Mouse (Mus musculus) olfactory bulb, adult 2 months (tissue): ENCODE data around the gene Hyou1. TPM values are rescaled to one million over a fixed set of nuclear protein-coding genes. Genes with fewer than 3 reads are reported as not detected.
A peak's percentile ranks its signal among the peaks of the same experiment; 100 is the strongest.

Source experiments
- H3K27ac ChIP-seq: fragments of 200-500 bp; 2 replicates; pipeline ENCODE4 v1.5.1; 2012; ENCODE audit warnings: low read depth, low read length; ENCODE audit not compliant: insufficient read depth
- H3K4me1 ChIP-seq: fragments of 200-500 bp; 2 replicates; pipeline ENCODE4 v1.6.1; 2012; ENCODE audit warnings: low read length; ENCODE audit not compliant: control insufficient read depth, insufficient read depth
- H3K4me3 ChIP-seq: fragments of 200-500 bp; 2 replicates; pipeline ENCODE4 v1.5.1; 2012; ENCODE audit warnings: mild to moderate bottlenecking, low read depth, low read length, moderate library complexity; ENCODE audit not compliant: insufficient read depth
- CTCF ChIP-seq: fragments of 200-500 bp; IDR thresholded peaks from 2 replicates; pipeline ENCODE4 v1.5.1; 2012; ENCODE audit warnings: low read depth, mild to moderate bottlenecking, low read length, moderate library complexity; ENCODE audit not compliant: insufficient read depth
- POLR2A ChIP-seq: fragments of 200-500 bp; IDR thresholded peaks from 2 replicates; pipeline ENCODE4 v1.6.1; 2012; ENCODE audit warnings: mild to moderate bottlenecking, low read depth, low read length, moderate library complexity; ENCODE audit not compliant: insufficient read depth
- WGBS: fragments of 180-500 bp; shearing (Covaris S2); methylation state at CpG from one replicate; pipeline ENCODE4 v1.1.7; 2018; 5-methylcytosine and 5-hydroxymethylcytosine counted together
- polyA plus RNA-seq: library from polyadenylated mRNA; stranded (reverse); fragments of >200 nt; gene quantifications from 2 replicates; pipeline ENCODE4 v1.2.4, GENCODE M21; 2012; ENCODE audit warnings: low replicate concordance; ENCODE audit not compliant: missing spikeins, insufficient read depth, insufficient read length

Gene Hyou1
- polyA plus RNA-seq, 1 experiment, result not detected

- Histone ChIP-seq H3K4me3 (no peak overlapping the region), H3K27ac (no peak overlapping the region), H3K4me1 (peaks cover 7% of the 10 kb centered on the region)
- TF ChIP-seq CTCF, result no peak
- TF ChIP-seq POLR2A, result no peak
- 57% methylated on average over 9 of the region's 9 CpGs for WGBS
Measured at GRCm38 (mm10) chr9:44337436-44338169, 41.7 kb upstream of the Hyou1 start.

- WGBS, result 67% methylated on average over 5 of the region's 5 CpGs
- H3K27ac ChIP-seq, result no peak overlapping the region
- TF ChIP-seq CTCF (no peak), POLR2A (no peak)
- H3K4me3 ChIP-seq, result no peak overlapping the region
- H3K4me1 ChIP-seq, result peaks cover 10% of the 10 kb centered on the region
Measured at GRCm38 (mm10) chr9:44338574-44338973, 40.7 kb upstream of the Hyou1 start.

DNA sequence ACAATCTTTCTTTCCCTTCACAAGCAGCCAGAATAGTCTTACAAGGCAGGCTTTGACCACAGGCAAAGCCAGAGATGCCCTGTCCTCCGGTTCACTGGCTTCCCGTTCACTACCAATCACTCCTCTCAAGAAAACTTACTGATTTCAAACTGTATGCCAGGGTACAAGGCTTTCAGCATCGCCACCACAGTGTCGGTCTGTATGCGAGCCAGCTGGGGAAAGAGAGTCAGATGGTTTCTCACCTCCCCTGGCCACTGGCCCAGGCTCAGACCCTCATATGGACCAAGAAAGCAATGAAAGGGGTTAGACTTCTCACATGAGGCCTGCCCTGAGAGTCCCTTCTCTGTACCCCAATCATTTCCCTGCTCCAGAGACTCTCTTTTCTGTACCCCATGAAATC is 37.8 kb upstream of the Hyou1 start:
- TF ChIP-seq POLR2A (no peak), CTCF (no peak)
- Histone ChIP-seq H3K27ac (no peak overlapping the region), H3K4me3 (no peak overlapping the region), H3K4me1 (peaks cover 9% of the 10 kb centered on the region)
- WGBS, result 89% methylated on average over 5 of the region's 5 CpGs

GRCm38 (mm10) chr9:44342173-44342572 is 37.1 kb upstream of the Hyou1 start:
- no peak for TF ChIP-seq POLR2A
- TF ChIP-seq CTCF, result no peak
- Histone ChIP-seq H3K4me3 (no peak overlapping the region), H3K4me1 (peaks cover 6% of the 10 kb centered on the region; the same call in 1 of the 2 replicates), H3K27ac (no peak overlapping the region)
- 81% methylated on average over 3 of the region's 3 CpGs for WGBS

DNA sequence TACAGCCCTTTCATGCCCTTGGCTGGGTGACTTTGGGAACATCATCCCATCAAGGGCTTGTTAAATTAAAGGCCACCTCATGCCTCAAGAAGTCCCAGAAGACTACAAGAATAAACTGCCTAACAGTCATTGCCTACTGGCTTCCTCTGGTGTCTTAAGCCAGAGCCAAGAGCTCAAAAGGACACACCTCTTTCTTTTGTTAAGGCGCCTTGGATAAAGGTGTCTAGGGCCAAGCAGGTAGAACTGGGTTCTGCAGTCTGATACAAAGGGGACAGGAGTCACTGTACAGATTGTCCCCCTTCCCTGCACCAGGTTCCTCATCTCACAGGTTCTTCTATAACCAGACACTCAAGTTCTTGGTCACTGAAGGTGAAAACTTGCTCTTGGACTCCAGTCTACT is 36.7 kb upstream of the Hyou1 start:
- no peak overlapping the region for H3K27ac ChIP-seq
- TF ChIP-seq POLR2A (no peak), CTCF (no peak)
- WGBS, result 87% methylated on average over 1 of the region's 1 CpGs
- peaks cover 5% of the 10 kb centered on the region; the same call in 1 of the 2 replicates for H3K4me1 ChIP-seq
- no peak overlapping the region for H3K4me3 ChIP-seq

- H3K4me1 ChIP-seq, result peaks cover 3% of the 10 kb centered on the region; the same call in 1 of the 2 replicates
- peak overlapping the region; percentile 99 for H3K4me3 ChIP-seq
- TF ChIP-seq POLR2A (no peak), CTCF (no peak)
- H3K27ac ChIP-seq, result no peak overlapping the region
- WGBS, result 8% methylated on average over 6 of the region's 6 CpGs
Measured at GRCm38 (mm10) chr9:44343290-44343689, 36.0 kb upstream of the Hyou1 start.

DNA sequence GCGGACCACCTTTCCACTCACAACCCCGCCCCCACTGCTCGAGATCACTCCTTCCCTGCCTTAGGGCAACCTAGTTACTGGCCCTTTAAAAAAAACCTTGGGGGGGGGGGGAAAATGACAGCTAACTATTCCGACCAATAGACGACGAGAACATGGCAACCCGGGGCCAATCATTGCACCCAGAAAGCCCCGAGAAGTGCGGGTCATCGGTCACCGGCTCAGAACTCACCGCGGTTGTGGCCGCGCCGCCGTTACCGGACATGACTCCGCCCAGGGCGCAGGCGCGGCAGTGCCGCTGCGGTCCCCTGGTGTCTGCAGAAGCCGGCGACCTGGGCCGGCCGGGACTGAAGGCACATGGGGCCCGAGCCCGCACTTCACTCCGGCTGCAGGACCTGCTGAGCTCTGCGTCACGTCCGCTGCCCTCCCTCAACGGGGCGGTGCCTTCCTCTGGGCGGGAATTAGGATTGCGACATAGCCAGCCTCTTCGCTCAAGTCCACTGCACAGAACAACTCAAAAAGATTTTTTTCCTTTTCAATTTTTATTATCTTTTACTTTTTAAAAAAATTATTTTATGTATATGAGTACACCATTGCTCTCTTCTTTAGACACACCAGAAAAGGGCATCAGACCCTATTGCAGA is 35.4 kb upstream of the Hyou1 start, which contains the start of gene Hmbs:
Hmbs (minus strand) TSS at position 448 of the 641 bp plus-strand sequence.
- WGBS, result under 1% methylated on average over 39 of the region's 39 CpGs
- peak within 1 kb of the TSS; percentile 99 for H3K27ac ChIP-seq
- peak within 1 kb of the TSS; percentile 99 for H3K4me3 ChIP-seq
- peaks cover 3% of the 10 kb centered on the region; the same call in 1 of the 2 replicates for H3K4me1 ChIP-seq
- TF ChIP-seq POLR2A (peak; percentile 66), CTCF (no peak)

DNA sequence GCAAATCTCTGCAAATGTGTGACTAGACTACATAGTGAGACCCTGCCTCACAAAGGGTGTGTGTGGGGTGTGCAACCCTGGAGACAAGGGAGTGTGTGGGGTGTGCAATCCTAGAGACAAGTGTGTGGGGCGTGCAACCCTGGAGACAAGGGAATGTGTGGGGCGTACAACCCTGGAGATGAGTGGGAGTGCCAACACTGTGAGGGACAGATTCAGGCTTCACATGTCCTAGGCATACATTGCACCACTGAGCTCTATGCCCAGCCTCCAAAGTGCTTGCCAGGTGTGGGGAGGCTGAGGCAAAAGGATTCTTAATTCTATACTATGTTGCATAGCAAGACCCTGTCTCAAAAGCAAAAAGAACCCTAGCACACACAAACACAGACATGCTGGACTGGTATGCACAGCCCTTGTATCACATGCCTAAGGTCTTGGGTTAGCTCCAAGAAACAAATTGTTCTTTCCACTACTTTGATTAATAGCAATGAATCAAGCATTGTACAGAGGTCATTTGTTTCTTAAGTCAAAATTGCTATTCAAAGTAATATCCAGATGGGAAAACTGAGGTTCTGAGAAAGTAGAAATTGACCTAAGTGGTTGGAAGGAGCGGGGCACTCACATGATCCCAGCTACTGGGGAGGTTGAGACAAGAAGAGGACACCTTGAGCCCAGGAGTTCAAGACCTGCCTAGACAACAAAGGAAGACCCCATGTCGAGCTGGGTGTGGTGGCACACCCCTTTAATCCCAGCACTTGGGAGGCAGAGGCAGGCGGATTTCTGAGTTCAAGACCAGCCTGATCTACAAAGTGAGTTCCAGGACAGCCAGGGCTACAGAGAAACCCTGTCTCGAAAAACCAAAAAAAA is 33.5 kb upstream of the Hyou1 start:
- Histone ChIP-seq H3K27ac (no peak overlapping the region), H3K4me1 (peaks cover 3% of the 10 kb centered on the region; the same call in 1 of the 2 replicates), H3K4me3 (no peak overlapping the region)
- TF ChIP-seq POLR2A (no peak), CTCF (no peak)
- 76% methylated on average over 6 of the region's 6 CpGs for WGBS
